Mouse (Mus musculus) erythroid progenitor cell, adult 5-6 weeks (primary cell): Measurements from ENCODE around the gene Cyp17a1. TPM values are rescaled to one million over a fixed set of nuclear protein-coding genes. Genes with fewer than 3 reads are reported as not detected.

Source experiments
- ATAC-seq: replicated peaks from 2 replicates; pipeline ENCODE4 v1.8.0; 2016; ENCODE audit warnings: moderate number of reproducible peaks, mild to moderate bottlenecking, moderate TSS enrichment, inconsistent platforms; ENCODE audit not compliant: poor library complexity, low FRiP score, severe bottlenecking
- total RNA-seq, 2 experiments: library from RNA; stranded (forward) in 1 of 2; stranded (reverse) in 1 of 2; fragments of 150-400 nt in 1 of 2; fragments of 186-747, 209-891 nt in 1 of 2; gene quantifications; 2 replicates each; pipeline versions ENCODE4 v1.2.3 to v1.2.4; 2015 to 2017; ENCODE audit warnings: low replicate concordance in 2 of 2

Gene Cyp17a1
- total RNA-seq, 2 experiments from 2014 or later = not detected

GRCm38 (mm10) chr19:46644793-46645602 is 28.0 kb downstream of the Cyp17a1 start:
- ATAC-seq = no peak

- no peak for ATAC-seq
These were observed 28.6 kb downstream of the Cyp17a1 start for GRCm38 (mm10) chr19:46644343-46644792.

- no peak for ATAC-seq
These were observed 29.7 kb downstream of the Cyp17a1 start for GRCm38 (mm10) chr19:46643236-46643635.

GRCm38 (mm10) chr19:46642136-46642753 is 30.7 kb downstream of the Cyp17a1 start:
- no peak for ATAC-seq

GRCm38 (mm10) chr19:46641420-46642085 is 31.4 kb downstream of the Cyp17a1 start:
- ATAC-seq = no peak

- ATAC-seq = no peak
These were observed 32.2 kb downstream of the Cyp17a1 start for GRCm38 (mm10) chr19:46640780-46641179.

GRCm38 (mm10) chr19:46639496-46639895 is 33.5 kb downstream of the Cyp17a1 start:
- ATAC-seq = no peak

GRCm38 (mm10) chr19:46639053-46639452 is 33.9 kb downstream of the Cyp17a1 start:
- no peak for ATAC-seq

GRCm38 (mm10) chr19:46637598-46637997 is 35.4 kb downstream of the Cyp17a1 start:
- no peak for ATAC-seq

GRCm38 (mm10) chr19:46635766-46636165 is 37.2 kb downstream of the Cyp17a1 start:
- no peak for ATAC-seq

GRCm38 (mm10) chr19:46631637-46632036 is 41.3 kb downstream of the Cyp17a1 start:
- ATAC-seq = no peak

- no peak for ATAC-seq
These were observed 43.2 kb downstream of the Cyp17a1 start for GRCm38 (mm10) chr19:46629807-46630206.

- ATAC-seq = no peak
These were observed 44.6 kb downstream of the Cyp17a1 start for GRCm38 (mm10) chr19:46628403-46628802.

- no peak for ATAC-seq
These were observed 47.5 kb downstream of the Cyp17a1 start for GRCm38 (mm10) chr19:46625519-46625918.

GRCm38 (mm10) chr19:46625015-46625414 is 48.0 kb downstream of the Cyp17a1 start:
- no peak for ATAC-seq

- ATAC-seq = no peak
These were observed 48.9 kb downstream of the Cyp17a1 start for GRCm38 (mm10) chr19:46623790-46624772.

- ATAC-seq = no peak
These were observed 49.7 kb downstream of the Cyp17a1 start for GRCm38 (mm10) chr19:46623194-46623667.

- no peak for ATAC-seq
These were observed 50.2 kb downstream of the Cyp17a1 start for GRCm38 (mm10) chr19:46622659-46623193.
